Mouse (Mus musculus) ES-Bruce4 (cell line): ENCODE measurements around the gene Itch.

Source experiments
- CTCF ChIP-seq: IDR thresholded peaks from one replicate; pipeline ENCODE4 v1.8.1; 2011; ENCODE audit warnings: low read depth, low read length
- EP300 ChIP-seq: IDR thresholded peaks from 2 replicates; pipeline ENCODE4 v1.6.1; 2011; ENCODE audit warnings: low read depth, low read length; ENCODE audit not compliant: insufficient read depth
- POLR2A ChIP-seq: IDR thresholded peaks from one replicate; pipeline ENCODE4 v1.8.1; 2011; ENCODE audit warnings: low read length; ENCODE audit not compliant: insufficient read depth

DNA sequence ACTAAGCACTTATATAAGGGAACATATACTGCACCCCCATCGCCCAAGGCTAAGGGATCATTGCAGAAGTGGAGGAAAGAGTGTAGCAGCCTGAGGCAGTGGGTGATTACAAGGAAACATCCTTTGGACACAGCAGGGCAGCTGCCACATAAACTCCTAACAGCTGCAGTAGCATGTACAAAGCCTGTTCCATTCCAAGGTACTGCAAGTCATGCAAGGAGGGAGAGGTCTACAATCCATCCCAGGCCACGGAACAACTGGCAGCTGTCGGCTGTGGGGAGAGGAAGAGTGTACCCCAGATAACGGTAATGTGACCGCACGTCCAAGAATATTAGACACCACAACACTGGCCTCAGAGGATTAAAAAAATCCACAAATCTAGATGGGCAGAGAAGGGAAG lies 132.2 kb downstream of the Itch start:
- TF ChIP-seq CTCF: no peak
- no peak for TF ChIP-seq POLR2A
- TF ChIP-seq EP300: no peak
